Mouse (Mus musculus): Measurements from ENCODE around the gene Dchs2. TPM values are rescaled to one million over a fixed set of nuclear protein-coding genes. Genes with fewer than 3 reads are reported as not detected.

Gene Dchs2
- total RNA-seq, 2 experiments from 2014 or later = 3.5 to 3.7 TPM

DNA sequence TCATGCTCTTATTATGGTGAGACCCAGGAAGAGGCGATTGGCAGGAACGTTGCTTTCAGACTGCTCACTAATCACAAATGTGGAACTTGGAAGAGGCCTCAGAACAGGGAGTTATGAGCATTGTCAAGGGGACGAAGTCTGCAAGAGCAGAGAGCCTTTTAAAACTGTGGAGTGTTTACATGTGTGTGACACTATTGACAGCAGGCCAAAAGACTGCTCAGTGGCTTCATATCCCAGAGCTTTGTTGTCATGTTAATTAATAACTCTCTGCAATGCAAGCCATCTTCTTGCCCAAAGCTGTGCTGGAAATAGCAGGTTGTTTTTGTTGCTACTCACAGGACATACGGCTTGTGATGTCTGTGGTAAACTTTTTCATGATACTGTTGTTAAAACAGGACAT, 27.9 kb downstream of the Dchs2 start:
- DNase-seq = no peak

GRCm38 (mm10) chr3:83156165-83156564, 28.4 kb downstream of the Dchs2 start:
- DNase-seq = no peak

- DNase-seq = no peak
These were observed 33.9 kb downstream of the Dchs2 start for GRCm38 (mm10) chr3:83161542-83162231.

DNA sequence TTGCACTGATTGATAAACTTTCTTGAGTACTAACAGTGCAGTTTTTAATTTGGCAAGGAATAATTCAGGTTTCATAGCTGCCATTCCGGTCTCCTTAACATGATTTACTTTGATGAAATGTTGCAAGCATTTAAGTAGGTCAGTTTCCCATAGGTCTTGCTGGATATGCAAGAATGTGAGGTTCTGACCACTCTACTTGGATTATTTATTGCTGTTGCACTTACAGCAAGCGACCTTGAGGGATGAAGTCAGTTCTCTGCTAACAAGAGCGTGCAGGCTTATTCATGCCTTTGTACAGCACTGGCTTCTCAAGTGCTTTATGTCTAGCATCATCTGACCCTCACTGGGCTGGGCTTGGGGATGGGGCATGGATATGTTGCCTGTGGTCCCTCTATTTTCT, 35.9 kb downstream of the Dchs2 start:
- DNase-seq = no peak

GRCm38 (mm10) chr3:83185527-83185926, 57.8 kb downstream of the Dchs2 start:
- no peak for DNase-seq

DNA sequence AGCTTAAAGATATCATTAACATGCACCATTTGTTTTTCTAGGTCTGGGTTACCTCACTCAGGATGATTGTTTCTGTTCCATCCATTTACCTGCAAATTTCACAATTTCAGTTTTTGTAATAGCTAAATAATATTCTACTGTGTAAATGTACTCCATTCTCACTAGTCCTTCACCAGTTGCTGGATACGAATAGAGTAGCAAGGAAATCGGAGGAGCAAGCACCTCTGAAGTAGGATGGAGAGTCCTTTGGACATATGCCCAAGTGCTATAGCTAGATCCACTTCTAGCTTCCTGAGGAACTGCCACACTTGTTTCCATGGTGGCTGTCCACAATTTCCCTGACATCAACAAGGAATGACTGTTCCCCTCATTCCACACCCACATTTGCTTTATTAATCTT, 63.5 kb downstream of the Dchs2 start:
- no peak for DNase-seq

- DNase-seq = no peak
These were observed 64.7 kb downstream of the Dchs2 start for GRCm38 (mm10) chr3:83192401-83192800.

GRCm38 (mm10) chr3:83194911-83195310, 67.2 kb downstream of the Dchs2 start:
- no peak for DNase-seq

GRCm38 (mm10) chr3:83201286-83201980, 73.7 kb downstream of the Dchs2 start:
- no peak for DNase-seq

DNA sequence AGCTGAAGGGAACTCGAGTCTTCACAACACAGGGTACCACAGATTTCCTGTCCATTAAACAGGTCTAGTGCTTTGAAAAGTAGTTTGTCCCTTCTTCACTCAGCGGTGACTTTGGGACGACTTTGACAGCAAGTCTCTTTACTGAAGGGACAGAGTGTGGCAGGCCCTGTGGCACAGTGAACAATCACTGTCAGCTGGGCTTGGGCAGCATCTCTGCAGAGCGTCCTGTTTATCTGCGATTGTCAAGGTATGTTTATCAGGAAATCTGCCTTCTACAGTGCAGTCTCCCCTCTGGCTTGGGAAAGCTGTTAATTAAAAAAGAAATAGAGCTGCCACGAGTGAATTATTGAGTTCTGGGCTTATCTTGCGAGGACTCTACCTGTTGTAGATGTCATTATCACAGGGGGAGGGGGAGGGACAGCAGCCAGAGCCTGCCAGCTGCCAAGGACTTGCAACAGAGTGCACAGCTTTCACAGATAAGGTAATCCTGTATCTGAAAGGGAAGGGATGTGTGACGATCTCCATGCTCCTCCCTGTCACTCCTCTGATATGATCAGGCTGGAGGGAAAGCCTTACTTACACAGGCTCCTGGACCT, 77.4 kb downstream of the Dchs2 start:
- DNase-seq = no peak

- no peak for DNase-seq
These were observed 81.9 kb downstream of the Dchs2 start for GRCm38 (mm10) chr3:83209646-83210045.

GRCm38 (mm10) chr3:83210210-83210609, 82.5 kb downstream of the Dchs2 start:
- DNase-seq = no peak

- DNase-seq = no peak
These were observed 84.2 kb downstream of the Dchs2 start for GRCm38 (mm10) chr3:83211939-83212338.

GRCm38 (mm10) chr3:83212578-83212977, 84.8 kb downstream of the Dchs2 start:
- no peak for DNase-seq

DNA sequence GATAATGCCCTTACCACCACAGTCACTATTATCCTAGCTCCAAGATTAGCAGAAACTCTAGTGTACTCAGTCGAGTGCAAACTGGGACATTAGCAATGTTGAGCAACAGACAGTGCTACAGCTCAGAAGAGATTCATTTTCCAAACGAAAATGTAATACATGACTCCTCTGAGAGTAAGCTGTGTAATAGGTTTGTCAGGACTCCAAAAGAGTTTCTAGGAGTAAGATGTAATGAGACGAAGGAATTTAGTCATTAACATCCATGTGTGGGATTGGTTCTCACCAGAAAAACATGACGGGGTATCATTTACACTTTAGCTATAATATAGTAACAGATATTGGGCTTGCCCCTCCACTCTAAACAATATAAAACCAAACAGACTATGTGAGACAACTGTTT, 90.3 kb downstream of the Dchs2 start:
- no peak for DNase-seq

GRCm38 (mm10) chr3:83220101-83220500, 92.4 kb downstream of the Dchs2 start:
- DNase-seq = peak in 1 of 2 experiments; percentile 18

DNA sequence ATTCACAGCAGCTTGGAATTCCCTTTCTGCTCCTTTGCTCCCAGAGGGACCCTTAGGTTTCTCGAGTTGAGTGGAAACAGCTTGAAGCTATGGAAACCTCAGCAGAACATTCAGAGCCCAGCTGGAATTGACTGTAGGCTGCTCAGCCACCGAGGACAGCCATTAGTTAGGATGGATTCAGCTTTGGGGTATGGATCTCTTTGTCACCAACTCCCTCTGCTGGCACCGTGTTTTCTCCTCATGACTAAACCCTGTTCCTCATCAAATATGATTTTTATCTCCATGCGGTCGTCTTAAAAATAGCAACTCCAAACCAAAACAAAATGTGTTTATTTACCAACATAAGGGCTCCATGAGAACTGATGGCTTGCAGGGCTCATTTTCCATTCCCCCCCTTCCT, 94.4 kb downstream of the Dchs2 start:
- DNase-seq = peak in 1 of 2 experiments; percentile 37

DNA sequence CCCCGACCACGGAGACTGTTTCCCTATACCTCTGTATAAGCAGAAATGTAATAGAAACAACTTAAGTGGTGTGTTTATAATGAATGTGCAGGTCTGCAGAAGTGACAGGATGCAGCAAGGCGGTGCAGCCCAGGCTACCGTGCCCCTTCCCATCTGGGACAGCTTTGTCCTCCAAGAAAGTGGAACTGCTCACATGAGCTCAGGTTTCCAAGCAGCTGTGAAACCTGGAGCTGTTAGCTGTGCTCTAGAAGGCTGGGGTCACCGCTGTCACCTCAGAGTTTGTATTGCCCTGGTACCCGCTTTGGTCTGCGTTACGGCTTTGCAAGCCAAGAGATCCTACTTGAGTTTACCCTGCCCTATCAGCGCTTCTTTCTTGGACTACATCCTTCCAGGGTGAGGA, 100.6 kb downstream of the Dchs2 start:
- no peak for DNase-seq

DNA sequence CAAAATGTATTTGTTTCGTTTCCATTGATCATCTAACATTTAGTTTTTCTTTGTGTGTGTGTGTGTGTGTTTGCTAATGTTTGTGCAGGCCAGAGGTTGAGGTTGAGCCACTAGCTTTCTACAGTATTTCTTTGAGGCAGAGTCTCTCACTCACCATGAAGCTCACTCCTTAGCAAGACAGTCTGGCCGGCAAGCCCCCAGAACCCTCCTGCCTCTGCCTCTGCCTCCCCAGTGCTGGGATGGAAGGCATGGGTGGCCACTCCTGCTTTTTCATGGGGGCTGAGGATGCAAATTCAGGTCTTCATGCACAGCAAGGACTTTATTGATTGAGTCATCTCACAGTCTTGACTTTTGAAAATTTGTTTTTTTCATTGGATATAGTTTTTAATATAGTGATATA, 102.6 kb downstream of the Dchs2 start:
- DNase-seq = no peak

GRCm38 (mm10) chr3:83234457-83234856, 106.7 kb downstream of the Dchs2 start:
- no peak for DNase-seq

DNA sequence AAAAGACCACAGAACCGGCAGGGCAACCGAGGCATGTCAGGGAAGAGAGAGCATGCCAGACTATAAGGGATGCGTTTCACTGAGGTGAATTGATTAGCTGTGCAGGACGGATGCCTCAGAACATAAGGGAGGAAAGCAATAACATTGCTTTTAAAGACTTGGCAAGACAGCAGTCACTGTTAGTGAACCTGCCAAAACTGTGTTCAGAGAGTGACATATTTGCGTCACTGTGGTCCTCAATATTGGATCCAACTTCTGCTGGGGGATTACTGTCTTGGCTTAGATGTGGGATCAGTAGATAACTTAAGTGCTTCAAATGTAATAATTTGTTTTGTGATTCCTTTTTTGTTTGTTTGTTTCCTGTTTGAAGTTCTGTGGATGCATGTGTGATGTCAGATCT, 107.3 kb downstream of the Dchs2 start:
- DNase-seq = no peak

DNA sequence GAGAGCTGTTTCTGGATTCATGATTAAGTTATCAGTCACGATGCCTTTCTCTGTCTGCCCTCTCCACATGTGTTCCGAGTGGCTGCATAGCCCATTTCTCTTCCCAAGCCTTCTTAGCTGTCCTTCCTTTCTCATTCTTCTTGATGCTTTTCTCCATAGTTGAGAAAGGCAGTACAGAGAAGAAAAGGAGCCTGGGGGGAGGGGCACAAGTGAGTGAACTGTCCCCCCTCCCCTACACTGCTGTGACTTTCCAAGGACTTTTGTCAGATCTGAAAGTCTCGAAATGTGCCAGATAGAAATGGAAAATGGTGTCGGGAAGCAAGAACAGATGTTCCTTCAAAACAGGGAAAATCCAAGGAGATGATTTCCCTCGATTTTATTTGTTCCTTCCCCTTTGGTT, 118.8 kb downstream of the Dchs2 start:
- no peak for DNase-seq

- DNase-seq = no peak
These were observed 122.3 kb downstream of the Dchs2 start for GRCm38 (mm10) chr3:83250001-83250545.

DNA sequence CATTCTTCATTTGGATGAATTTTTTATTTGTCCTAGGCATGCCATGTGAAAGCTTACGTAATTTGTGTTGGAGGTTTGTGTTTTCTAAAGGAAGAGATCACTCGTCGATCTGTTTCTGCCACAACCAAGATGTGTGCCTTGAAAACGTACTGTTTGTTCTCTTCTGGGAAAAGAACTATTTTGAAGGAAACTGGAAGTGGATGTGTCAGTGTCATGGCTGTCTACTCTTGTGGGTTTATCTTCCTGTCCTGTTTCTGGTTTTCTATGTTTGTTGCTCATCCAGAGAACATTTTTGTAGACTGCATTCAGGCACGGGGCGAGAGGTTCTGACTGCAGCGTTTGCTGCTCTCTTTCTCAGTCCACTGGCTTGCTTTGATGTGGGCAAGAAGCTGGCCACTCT, 124.2 kb downstream of the Dchs2 start:
- no peak for DNase-seq
